Mouse (Mus musculus): ENCODE data around the gene Ptprm. TPM values are rescaled to one million over a fixed set of nuclear protein-coding genes. Genes with fewer than 3 reads are reported as not detected.

The Ptprm gene
- polyA plus RNA-seq, 1 experiment from 2014 or later = 10.3 TPM

- WGBS = 87% methylated on average over 3 of the region's 3 CpGs
- Histone ChIP-seq H3K4me1 (ENCODE audit: control insufficient read depth, insufficient read depth, low read length) (no peaks in the 10 kb centered on the region), H3K27me3 (ENCODE audit: control insufficient read depth, insufficient read depth, low read length) (no peaks in the 10 kb centered on the region), H3K4me2 (ENCODE audit: low read depth, low read length) (no peak overlapping the region), H3K4me3 (ENCODE audit: low read depth, low read length) (no peak overlapping the region), H3K9me3 (replicated peaks; ENCODE audit: control insufficient read depth, low read length) (no peaks in the 10 kb centered on the region), H3K9ac (replicated peaks; ENCODE audit: low read length) (no peak overlapping the region), H3K27ac (replicated peaks; ENCODE audit: low read depth, low read length) (no peak overlapping the region), H3K36me3 (replicated peaks; ENCODE audit: control insufficient read depth, insufficient read depth, low read depth, low read length) (no peaks in the 10 kb centered on the region)
- ATAC-seq (replicated peaks; ENCODE audit: insufficient number of reproducible peaks, low FRiP score, low TSS enrichment, low read depth) = no peak
- no peak for DNase-seq (ENCODE audit: low spot score)
These were observed 320.7 kb downstream of the Ptprm start for GRCm38 (mm10) chr17:67033547-67033946.

GRCm38 (mm10) chr17:67032021-67032420 lies 322.2 kb downstream of the Ptprm start:
- Histone ChIP-seq H3K27me3 (ENCODE audit: control insufficient read depth, insufficient read depth, low read length) (no peaks in the 10 kb centered on the region), H3K4me2 (ENCODE audit: low read depth, low read length) (no peak overlapping the region), H3K9ac (replicated peaks; ENCODE audit: low read length) (no peak overlapping the region), H3K9me3 (replicated peaks; ENCODE audit: control insufficient read depth, low read length) (no peaks in the 10 kb centered on the region), H3K27ac (replicated peaks; ENCODE audit: low read depth, low read length) (no peak overlapping the region), H3K36me3 (replicated peaks; ENCODE audit: control insufficient read depth, insufficient read depth, low read depth, low read length) (no peaks in the 10 kb centered on the region), H3K4me3 (ENCODE audit: low read depth, low read length) (no peak overlapping the region), H3K4me1 (ENCODE audit: control insufficient read depth, insufficient read depth, low read length) (no peaks in the 10 kb centered on the region)
- ATAC-seq (replicated peaks; ENCODE audit: insufficient number of reproducible peaks, low FRiP score, low TSS enrichment, low read depth) = no peak
- DNase-seq (ENCODE audit: low spot score) = no peak
- 86% methylated on average over 6 of the region's 6 CpGs for WGBS

GRCm38 (mm10) chr17:67031341-67031740 lies 322.9 kb downstream of the Ptprm start:
- WGBS = 62% methylated on average over 4 of the region's 4 CpGs
- no peak overlapping the region for H3K4me3 ChIP-seq (ENCODE audit: low read depth, low read length)
- no peak for DNase-seq (ENCODE audit: low spot score)
- H3K9ac ChIP-seq (replicated peaks; ENCODE audit: low read length) = no peak overlapping the region
- no peaks in the 10 kb centered on the region for H3K27me3 ChIP-seq (ENCODE audit: control insufficient read depth, insufficient read depth, low read length)
- no peak overlapping the region for H3K4me2 ChIP-seq (ENCODE audit: low read depth, low read length)
- no peaks in the 10 kb centered on the region for H3K36me3 ChIP-seq (replicated peaks; ENCODE audit: control insufficient read depth, insufficient read depth, low read depth, low read length)
- no peaks in the 10 kb centered on the region for H3K4me1 ChIP-seq (ENCODE audit: control insufficient read depth, insufficient read depth, low read length)
- no peak overlapping the region for H3K27ac ChIP-seq (replicated peaks; ENCODE audit: low read depth, low read length)
- H3K9me3 ChIP-seq (replicated peaks; ENCODE audit: control insufficient read depth, low read length) = no peaks in the 10 kb centered on the region
- no peak for ATAC-seq (replicated peaks; ENCODE audit: insufficient number of reproducible peaks, low FRiP score, low TSS enrichment, low read depth)

GRCm38 (mm10) chr17:67027274-67027673 lies 327.0 kb downstream of the Ptprm start:
- no peaks in the 10 kb centered on the region for H3K4me1 ChIP-seq (ENCODE audit: control insufficient read depth, insufficient read depth, low read length)
- no peaks in the 10 kb centered on the region for H3K27me3 ChIP-seq (ENCODE audit: control insufficient read depth, insufficient read depth, low read length)
- H3K4me3 ChIP-seq (ENCODE audit: low read depth, low read length) = no peak overlapping the region
- H3K9ac ChIP-seq (replicated peaks; ENCODE audit: low read length) = no peak overlapping the region
- no peak for ATAC-seq (replicated peaks; ENCODE audit: insufficient number of reproducible peaks, low FRiP score, low TSS enrichment, low read depth)
- no peaks in the 10 kb centered on the region for H3K9me3 ChIP-seq (replicated peaks; ENCODE audit: control insufficient read depth, low read length)
- H3K4me2 ChIP-seq (ENCODE audit: low read depth, low read length) = no peak overlapping the region
- H3K27ac ChIP-seq (replicated peaks; ENCODE audit: low read depth, low read length) = no peak overlapping the region
- no peaks in the 10 kb centered on the region for H3K36me3 ChIP-seq (replicated peaks; ENCODE audit: control insufficient read depth, insufficient read depth, low read depth, low read length)
- no peak for DNase-seq (ENCODE audit: low spot score)
- WGBS = 91% methylated on average over 9 of the region's 9 CpGs

- Histone ChIP-seq H3K4me1 (ENCODE audit: control insufficient read depth, insufficient read depth, low read length) (no peaks in the 10 kb centered on the region), H3K9me3 (replicated peaks; ENCODE audit: control insufficient read depth, low read length) (no peaks in the 10 kb centered on the region), H3K27me3 (ENCODE audit: control insufficient read depth, insufficient read depth, low read length) (no peaks in the 10 kb centered on the region), H3K4me3 (ENCODE audit: low read depth, low read length) (no peak overlapping the region), H3K9ac (replicated peaks; ENCODE audit: low read length) (no peak overlapping the region), H3K27ac (replicated peaks; ENCODE audit: low read depth, low read length) (no peak overlapping the region), H3K36me3 (replicated peaks; ENCODE audit: control insufficient read depth, insufficient read depth, low read depth, low read length) (no peaks in the 10 kb centered on the region), H3K4me2 (ENCODE audit: low read depth, low read length) (no peak overlapping the region)
- WGBS = 73% methylated on average over 6 of the region's 6 CpGs
- ATAC-seq (replicated peaks; ENCODE audit: insufficient number of reproducible peaks, low FRiP score, low TSS enrichment, low read depth) (no peak), DNase-seq (ENCODE audit: low spot score) (no peak)
These were observed 337.8 kb downstream of the Ptprm start for GRCm38 (mm10) chr17:67016501-67016900.

- 88% methylated on average over 6 of the region's 6 CpGs for WGBS
- ATAC-seq (replicated peaks; ENCODE audit: insufficient number of reproducible peaks, low FRiP score, low TSS enrichment, low read depth) = no peak
- Histone ChIP-seq H3K4me2 (ENCODE audit: low read depth, low read length) (no peak overlapping the region), H3K27ac (replicated peaks; ENCODE audit: low read depth, low read length) (no peak overlapping the region), H3K27me3 (ENCODE audit: control insufficient read depth, insufficient read depth, low read length) (no peaks in the 10 kb centered on the region), H3K4me3 (ENCODE audit: low read depth, low read length) (no peak overlapping the region), H3K4me1 (ENCODE audit: control insufficient read depth, insufficient read depth, low read length) (no peaks in the 10 kb centered on the region), H3K9ac (replicated peaks; ENCODE audit: low read length) (no peak overlapping the region), H3K36me3 (replicated peaks; ENCODE audit: control insufficient read depth, insufficient read depth, low read depth, low read length) (no peaks in the 10 kb centered on the region), H3K9me3 (replicated peaks; ENCODE audit: control insufficient read depth, low read length) (no peaks in the 10 kb centered on the region)
- no peak for DNase-seq (ENCODE audit: low spot score)
These were observed 341.0 kb downstream of the Ptprm start for GRCm38 (mm10) chr17:67013217-67013616.

GRCm38 (mm10) chr17:67011836-67012583 lies 342.2 kb downstream of the Ptprm start:
- Histone ChIP-seq H3K4me3 (ENCODE audit: low read depth, low read length) (no peak overlapping the region), H3K27me3 (ENCODE audit: control insufficient read depth, insufficient read depth, low read length) (no peaks in the 10 kb centered on the region), H3K27ac (replicated peaks; ENCODE audit: low read depth, low read length) (no peak overlapping the region), H3K36me3 (replicated peaks; ENCODE audit: control insufficient read depth, insufficient read depth, low read depth, low read length) (no peaks in the 10 kb centered on the region), H3K9me3 (replicated peaks; ENCODE audit: control insufficient read depth, low read length) (no peaks in the 10 kb centered on the region), H3K9ac (replicated peaks; ENCODE audit: low read length) (no peak overlapping the region), H3K4me2 (ENCODE audit: low read depth, low read length) (no peak overlapping the region), H3K4me1 (ENCODE audit: control insufficient read depth, insufficient read depth, low read length) (no peaks in the 10 kb centered on the region)
- DNase-seq (ENCODE audit: low spot score) (no peak), ATAC-seq (replicated peaks; ENCODE audit: insufficient number of reproducible peaks, low FRiP score, low TSS enrichment, low read depth) (no peak)
- WGBS = 90% methylated on average over 6 of the region's 6 CpGs

GRCm38 (mm10) chr17:67010136-67010535 lies 344.1 kb downstream of the Ptprm start:
- no peaks in the 10 kb centered on the region for H3K36me3 ChIP-seq (replicated peaks; ENCODE audit: control insufficient read depth, insufficient read depth, low read depth, low read length)
- H3K27me3 ChIP-seq (ENCODE audit: control insufficient read depth, insufficient read depth, low read length) = no peaks in the 10 kb centered on the region
- no peak for ATAC-seq (replicated peaks; ENCODE audit: insufficient number of reproducible peaks, low FRiP score, low TSS enrichment, low read depth)
- no peak overlapping the region for H3K9ac ChIP-seq (replicated peaks; ENCODE audit: low read length)
- DNase-seq (ENCODE audit: low spot score) = no peak
- H3K9me3 ChIP-seq (replicated peaks; ENCODE audit: control insufficient read depth, low read length) = no peaks in the 10 kb centered on the region
- H3K4me2 ChIP-seq (ENCODE audit: low read depth, low read length) = no peak overlapping the region
- WGBS = 92% methylated on average over 4 of the region's 4 CpGs
- H3K4me1 ChIP-seq (ENCODE audit: control insufficient read depth, insufficient read depth, low read length) = no peaks in the 10 kb centered on the region
- no peak overlapping the region for H3K27ac ChIP-seq (replicated peaks; ENCODE audit: low read depth, low read length)
- H3K4me3 ChIP-seq (ENCODE audit: low read depth, low read length) = no peak overlapping the region
